Mouse (Mus musculus): ENCODE measurements around the gene Fgfbp1.
A peak's percentile ranks its signal among the peaks of the same experiment; 100 is the strongest.

The Fgfbp1 gene

GRCm38 (mm10) chr5:43981620-43982019 lies at the start of gene Fgfbp1:
TSS of gene Fgfbp1 (minus strand) at chr5:43981779.
- DNase-seq (ENCODE audit: low spot score in 2 of 2): no peak

- no peak for DNase-seq (ENCODE audit: low spot score in 2 of 2)
These were observed 16.9 kb upstream of the Fgfbp1 start for GRCm38 (mm10) chr5:43998295-43998989.

GRCm38 (mm10) chr5:43997626-43998025 lies 16.0 kb upstream of the Fgfbp1 start:
- DNase-seq (ENCODE audit: low spot score in 2 of 2): no peak

GRCm38 (mm10) chr5:43996162-43996561 lies 14.6 kb upstream of the Fgfbp1 start:
- DNase-seq (ENCODE audit: low spot score in 2 of 2): no peak

- DNase-seq (ENCODE audit: low spot score in 2 of 2): no peak
These were observed 13.4 kb upstream of the Fgfbp1 start for GRCm38 (mm10) chr5:43994981-43995380.

- DNase-seq (ENCODE audit: low spot score in 2 of 2): peak; percentile 24 to 69
These were observed 8.7 kb upstream of the Fgfbp1 start for GRCm38 (mm10) chr5:43990316-43990715.

- DNase-seq (ENCODE audit: low spot score in 2 of 2): no peak
These were observed 7.4 kb upstream of the Fgfbp1 start for GRCm38 (mm10) chr5:43989017-43989416.

- no peak for DNase-seq (ENCODE audit: low spot score in 2 of 2)
These were observed 4.6 kb upstream of the Fgfbp1 start for GRCm38 (mm10) chr5:43986212-43986611.

GRCm38 (mm10) chr5:43982896-43983295 lies 1.3 kb upstream of the Fgfbp1 start:
- DNase-seq (ENCODE audit: low spot score in 2 of 2): no peak

GRCm38 (mm10) chr5:43980397-43980796 lies 1.2 kb downstream of the Fgfbp1 start:
- DNase-seq (ENCODE audit: low spot score in 2 of 2): no peak

- DNase-seq (ENCODE audit: low spot score in 2 of 2): no peak
These were observed 4.6 kb downstream of the Fgfbp1 start for GRCm38 (mm10) chr5:43976821-43977561.

GRCm38 (mm10) chr5:43974166-43974565 lies 7.4 kb downstream of the Fgfbp1 start:
- DNase-seq (ENCODE audit: low spot score in 2 of 2): no peak

- DNase-seq (ENCODE audit: low spot score in 2 of 2): no peak
These were observed 10.4 kb downstream of the Fgfbp1 start for GRCm38 (mm10) chr5:43971156-43971555.

- DNase-seq (ENCODE audit: low spot score in 2 of 2): no peak
These were observed 11.0 kb downstream of the Fgfbp1 start for GRCm38 (mm10) chr5:43970532-43970931.

GRCm38 (mm10) chr5:43968634-43969033 lies 12.9 kb downstream of the Fgfbp1 start:
- DNase-seq (ENCODE audit: low spot score in 2 of 2): no peak

- DNase-seq (ENCODE audit: low spot score in 2 of 2): no peak
These were observed 20.5 kb downstream of the Fgfbp1 start for GRCm38 (mm10) chr5:43961056-43961455.

GRCm38 (mm10) chr5:43959884-43960440 lies 21.6 kb downstream of the Fgfbp1 start:
- DNase-seq (ENCODE audit: low spot score in 2 of 2): no peak

GRCm38 (mm10) chr5:43953241-43953640 lies 28.3 kb downstream of the Fgfbp1 start:
- DNase-seq (ENCODE audit: low spot score in 2 of 2): no peak

GRCm38 (mm10) chr5:43948748-43949275 lies 32.8 kb downstream of the Fgfbp1 start:
- peak; percentile 45 to 52 for DNase-seq (ENCODE audit: low spot score in 2 of 2)

- DNase-seq (ENCODE audit: low spot score in 2 of 2): peak; percentile 64 to 80
These were observed 33.4 kb downstream of the Fgfbp1 start for GRCm38 (mm10) chr5:43948111-43948743.

- DNase-seq (ENCODE audit: low spot score in 2 of 2): no peak
These were observed 34.1 kb downstream of the Fgfbp1 start for GRCm38 (mm10) chr5:43947330-43947977.

- no peak for DNase-seq (ENCODE audit: low spot score in 2 of 2)
These were observed 48.3 kb downstream of the Fgfbp1 start for GRCm38 (mm10) chr5:43933269-43933668.
